Mouse (Mus musculus) lung, adult 2 months (tissue): ENCODE measurements around the gene Mcm3ap.

Experiments used
- CTCF ChIP-seq: fragments of 200-500 bp; IDR thresholded peaks from 2 replicates; pipeline ENCODE4 v1.5.1; 2011; ENCODE audit warnings: mild to moderate bottlenecking, low read length, control low read depth; ENCODE audit not compliant: insufficient read depth
- POLR2A ChIP-seq: fragments of 200-500 bp; IDR thresholded peaks from 2 replicates; pipeline ENCODE4 v1.6.1; 2011; ENCODE audit warnings: low read depth, mild to moderate bottlenecking, control low read depth, low read length, borderline replicate concordance; ENCODE audit errors: extremely low read depth

- TF ChIP-seq CTCF (no peak), POLR2A (no peak)
Observed at GRCm38 (mm10) chr10:76439107-76439890, 29.4 kb upstream of the Mcm3ap start.
